Comparison of ENCODE assay signal across 19 mouse cellular contexts in the genomic region with DNA sequence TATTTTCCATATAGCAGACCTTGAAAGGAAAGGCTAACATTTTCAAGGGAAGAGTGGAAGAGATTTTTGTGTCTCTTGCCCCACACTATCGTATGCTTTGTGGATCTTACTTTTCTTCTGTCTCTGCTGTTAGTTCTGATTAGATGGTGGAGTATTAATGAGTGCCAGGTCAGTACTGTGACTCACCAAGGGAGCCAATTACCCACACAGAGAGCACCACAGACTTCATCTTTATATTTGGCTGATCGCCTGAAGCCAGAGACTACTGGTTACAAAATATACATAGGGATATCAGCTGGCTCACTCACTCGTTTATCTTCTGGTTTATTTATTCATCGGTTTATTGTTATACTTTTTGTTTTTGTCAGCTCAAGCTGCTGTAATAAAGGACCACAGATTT.
"Had no signal": no experiment of that assay in that cellular context is flagged by ENCODE, and none has a peak within 500 bp of the region (broad histone marks: within the 10 kb centered on the region; RNA-seq: fewer than 3 reads in every experiment).

No protein-coding gene starts in this region.

- ATAC-seq: liver, embryonic 12.5 days had no signal

- H3K9me3 ChIP-seq: limb, embryonic 10.5 days; limb, embryonic 13.5 days; liver, embryonic 12.5 days; liver, embryonic 15.5 days; lung, embryonic 15.5 days; stomach, embryonic 15.5 days had no signal

- H3K4me1 ChIP-seq: limb, embryonic 13.5 days; liver, embryonic 12.5 days; liver, embryonic 15.5 days; lung, embryonic 15.5 days; stomach, embryonic 15.5 days had no signal

- H3K9ac ChIP-seq: limb, embryonic 13.5 days; liver, embryonic 12.5 days; liver, embryonic 15.5 days; lung, embryonic 15.5 days; stomach, embryonic 15.5 days had no signal

- H3K4me2 ChIP-seq: limb, embryonic 13.5 days; liver, embryonic 12.5 days; liver, embryonic 15.5 days; lung, embryonic 15.5 days; midbrain, embryonic 11.5 days; stomach, embryonic 15.5 days had no signal

- H3K4me3 ChIP-seq: layer of hippocampus, adult 2 months; limb, embryonic 10.5 days; limb, embryonic 13.5 days; liver, embryonic 12.5 days; liver, embryonic 15.5 days; lung, embryonic 15.5 days; stomach, embryonic 15.5 days had no signal

- H3K27ac ChIP-seq: kidney, postnatal 0 days; layer of hippocampus, adult 2 months; limb, embryonic 10.5 days; limb, embryonic 13.5 days; liver, embryonic 12.5 days; liver, embryonic 15.5 days; lung, embryonic 15.5 days; stomach, embryonic 15.5 days had no signal

- H3K27me3 ChIP-seq: liver, embryonic 12.5 days; liver, embryonic 15.5 days; lung, embryonic 15.5 days; stomach, embryonic 15.5 days had no signal

- H3K36me3 ChIP-seq: limb, embryonic 10.5 days; limb, embryonic 13.5 days; liver, embryonic 12.5 days; liver, embryonic 15.5 days; lung, embryonic 15.5 days; stomach, embryonic 15.5 days had no signal

- DNase-seq: kidney, postnatal 25 days; layer of hippocampus, adult 9-11 months; liver; lung, adult 18-20 months; lung, postnatal 10 days; lung, postnatal 36 days; midbrain, embryonic 14.5 days; right cerebral cortex, postnatal 25 days; spleen, adult 18-20 months; thymus, postnatal 25 days had no signal
